Mouse (Mus musculus) cerebellum, adult 9-10 months (tissue): ENCODE data around the gene Dab1.

Experiments
- DNase-seq: peaks from one replicate; pipeline ENCODE4 v3.0.0; 2022

Gene Dab1

GRCm38 (mm10) chr4:104538420-104538819, 919.3 kb downstream of the Dab1 start:
- no peak for DNase-seq

GRCm38 (mm10) chr4:104539047-104539446, 919.9 kb downstream of the Dab1 start:
- no peak for DNase-seq

DNA sequence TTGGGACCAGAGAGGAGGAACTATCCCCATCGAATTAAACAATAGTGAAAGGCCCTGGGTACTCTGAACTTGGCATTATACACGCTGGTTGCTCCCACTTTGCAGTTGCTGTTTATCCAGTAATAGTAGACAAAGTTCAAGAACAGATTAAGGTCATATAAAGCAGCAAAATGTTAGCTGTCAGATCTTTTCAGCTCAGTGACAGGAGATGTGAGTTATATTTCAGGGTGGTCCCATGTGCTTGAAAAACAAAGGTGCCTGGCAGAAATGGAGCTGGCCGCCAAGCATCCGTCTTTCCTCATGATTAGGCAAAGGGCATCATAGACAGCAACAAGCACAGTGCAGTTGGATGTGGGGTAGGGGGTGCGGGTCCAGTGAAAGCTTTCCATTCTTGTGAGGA, 927.9 kb downstream of the Dab1 start:
- no peak for DNase-seq

DNA sequence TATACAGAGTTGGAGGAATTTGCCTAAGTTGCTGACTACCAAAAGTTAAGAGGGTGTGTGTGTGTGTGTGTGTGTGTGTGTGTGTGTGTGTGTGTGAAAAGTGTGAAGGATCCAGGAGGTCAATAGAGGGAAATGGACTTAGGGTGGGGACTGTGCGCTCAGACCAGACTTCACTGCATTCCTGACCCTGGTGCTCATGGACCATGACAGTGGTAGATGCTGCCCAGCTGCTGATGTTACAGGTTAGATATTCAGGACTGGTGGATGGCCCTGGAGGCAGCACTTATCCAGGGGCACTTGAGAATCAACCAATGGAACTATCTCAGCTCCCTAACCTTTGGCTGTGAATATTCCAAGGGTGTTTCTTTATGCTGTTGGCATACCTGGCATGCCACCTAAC, 929.1 kb downstream of the Dab1 start:
- no peak for DNase-seq

DNA sequence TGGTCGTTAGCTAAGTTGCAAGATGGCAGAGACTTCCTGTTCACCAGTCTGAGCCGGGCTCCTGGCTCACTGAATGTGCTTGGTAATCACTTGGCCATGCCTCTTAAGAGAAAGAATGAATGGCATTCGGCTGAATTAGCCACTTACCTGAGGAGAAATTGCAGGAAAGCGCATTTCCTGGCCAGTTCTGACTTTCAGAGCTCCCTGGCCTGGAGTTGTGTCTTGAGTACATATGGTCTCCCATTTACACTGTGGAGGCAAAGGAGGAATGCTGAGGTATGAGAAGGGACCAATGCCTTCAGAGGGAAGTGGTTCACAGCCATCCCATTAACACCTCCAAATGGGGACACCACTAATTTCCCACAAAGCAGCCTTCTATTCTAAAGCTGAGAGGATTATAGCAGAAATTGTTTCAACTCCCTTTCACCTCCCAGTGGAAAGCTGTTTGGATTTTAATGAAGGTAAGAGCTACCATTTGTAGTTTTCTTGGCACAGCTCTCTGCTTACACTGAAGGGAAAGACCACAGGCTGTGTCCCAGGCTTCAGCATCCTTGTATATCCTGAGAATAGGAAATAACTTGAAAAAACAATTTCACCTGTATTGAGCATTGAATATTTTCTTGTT, 931.5 kb downstream of the Dab1 start:
- DNase-seq: no peak

GRCm38 (mm10) chr4:104551390-104552070, 932.4 kb downstream of the Dab1 start:
- DNase-seq: no peak

- DNase-seq: no peak
Measured at GRCm38 (mm10) chr4:104555408-104555807, 936.2 kb downstream of the Dab1 start.

GRCm38 (mm10) chr4:104563512-104563911, 944.4 kb downstream of the Dab1 start:
- no peak for DNase-seq

GRCm38 (mm10) chr4:104570523-104570922, 951.4 kb downstream of the Dab1 start:
- DNase-seq: no peak

DNA sequence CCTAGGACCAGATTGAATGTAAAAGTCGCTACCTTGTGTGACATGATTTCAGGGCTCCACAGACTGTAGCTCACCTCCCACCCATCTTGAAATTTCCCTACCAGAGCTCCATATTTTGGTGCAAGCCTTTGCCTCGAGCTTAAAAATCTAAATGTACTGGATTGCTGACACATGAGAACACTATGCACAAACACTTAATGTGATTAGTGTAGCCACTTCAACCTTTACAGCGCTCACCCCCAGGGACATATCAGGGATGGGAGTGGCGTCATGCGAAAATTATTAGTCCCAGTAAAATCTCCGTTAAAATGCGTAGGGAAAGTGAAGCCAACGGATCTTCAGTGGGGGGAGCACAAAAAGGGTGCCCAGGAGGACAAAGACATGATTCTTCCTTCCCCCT, 953.3 kb downstream of the Dab1 start:
- no peak for DNase-seq

GRCm38 (mm10) chr4:104573419-104573818, 954.3 kb downstream of the Dab1 start:
- DNase-seq: no peak

- DNase-seq: no peak
Measured at GRCm38 (mm10) chr4:104578370-104578769, 959.2 kb downstream of the Dab1 start.

DNA sequence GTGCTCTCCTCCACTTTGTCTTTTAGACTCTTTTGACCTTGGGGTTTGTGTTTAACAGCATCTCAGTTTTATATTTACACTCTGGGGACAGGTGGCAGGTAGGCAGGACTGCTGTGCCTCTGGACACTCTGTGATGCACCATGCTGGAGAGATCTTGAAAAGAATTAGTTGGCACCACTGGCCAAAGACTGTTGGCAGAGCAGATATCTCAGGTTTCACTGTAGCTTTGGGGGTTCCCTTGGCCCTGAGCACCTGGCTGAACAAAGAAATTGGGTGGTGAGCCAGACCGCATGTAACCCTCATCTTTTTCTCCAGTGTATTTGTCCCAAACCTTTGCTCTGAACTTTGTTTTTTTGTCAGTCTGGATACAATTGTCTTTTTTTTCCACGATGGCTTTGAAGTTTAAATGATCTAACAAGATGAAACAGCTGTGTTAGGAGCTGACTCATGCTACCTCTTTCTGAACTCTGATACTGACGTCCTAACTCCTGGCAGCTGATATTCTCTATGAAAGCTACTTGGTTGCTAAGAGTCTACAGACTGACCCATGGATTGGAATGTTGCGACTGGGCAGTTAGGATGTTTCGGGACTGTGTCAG, 960.9 kb downstream of the Dab1 start:
- peak; percentile 53 for DNase-seq

GRCm38 (mm10) chr4:104582726-104583125, 963.6 kb downstream of the Dab1 start:
- DNase-seq: no peak

DNA sequence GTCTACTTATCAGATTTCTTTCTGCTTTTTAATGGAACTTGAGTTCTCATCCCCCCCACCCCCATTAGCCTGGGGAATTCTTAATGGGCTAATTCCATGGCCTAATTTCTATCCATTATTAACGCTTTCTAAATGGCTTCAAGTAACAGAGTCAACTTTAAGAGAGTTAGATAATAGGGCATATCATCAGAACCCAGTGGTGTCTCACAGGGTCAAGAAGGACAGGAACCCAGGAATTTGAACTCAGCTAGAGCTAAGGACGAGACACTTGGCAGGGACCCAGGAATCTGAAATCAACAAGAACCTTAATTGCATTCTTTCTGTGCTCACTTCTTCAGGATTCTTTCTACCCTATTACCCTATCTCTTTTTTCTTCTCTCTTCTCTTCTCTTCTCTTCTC, 968.7 kb downstream of the Dab1 start:
- DNase-seq: no peak

GRCm38 (mm10) chr4:104596936-104597335, 977.8 kb downstream of the Dab1 start:
- DNase-seq: no peak

DNA sequence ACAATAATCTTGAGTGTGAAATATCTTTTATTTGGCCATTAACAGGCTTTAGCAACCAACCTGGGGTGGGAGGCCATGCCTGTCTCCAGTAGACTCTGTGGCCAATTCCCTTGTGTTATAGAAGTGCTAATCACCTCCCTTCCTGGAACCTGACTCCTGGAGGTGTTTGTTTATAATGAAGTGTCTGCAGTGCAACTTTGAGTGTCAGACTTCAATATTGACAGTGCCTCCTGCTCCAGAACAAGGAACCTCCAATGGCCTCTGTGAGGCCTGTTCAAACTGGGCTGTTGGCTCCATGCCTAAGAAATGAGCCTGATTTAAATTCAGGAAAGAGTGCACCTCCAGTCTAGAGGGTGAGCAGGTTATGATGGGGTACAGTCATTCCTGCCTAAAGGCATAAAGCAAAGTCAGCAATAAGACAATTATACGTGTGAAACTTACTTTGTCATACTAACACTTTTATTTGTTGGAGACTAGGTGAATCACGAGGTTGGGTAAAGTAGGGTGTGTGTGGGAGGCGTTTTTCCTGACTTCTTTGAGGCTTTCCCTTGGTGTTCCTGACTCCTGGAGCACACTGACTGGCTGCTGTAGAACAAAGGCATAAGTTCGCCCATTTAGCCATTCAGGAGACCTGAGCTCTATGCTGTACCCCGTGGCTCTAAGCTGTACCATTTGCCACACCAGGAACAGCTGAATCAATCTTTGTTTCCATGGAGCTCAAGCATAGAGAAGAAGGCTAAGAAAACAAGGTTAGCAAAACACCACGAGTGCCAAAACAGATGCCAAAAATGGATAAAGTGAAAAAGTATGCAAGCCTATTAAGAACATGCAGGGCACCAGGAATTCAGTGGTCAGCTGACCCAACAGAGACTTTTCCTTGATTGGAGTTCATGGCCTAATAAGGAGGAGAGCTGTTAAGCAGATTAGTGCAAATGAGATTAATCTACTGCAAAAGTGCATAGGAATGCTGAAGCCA, 978.6 kb downstream of the Dab1 start:
- DNase-seq: no peak

DNA sequence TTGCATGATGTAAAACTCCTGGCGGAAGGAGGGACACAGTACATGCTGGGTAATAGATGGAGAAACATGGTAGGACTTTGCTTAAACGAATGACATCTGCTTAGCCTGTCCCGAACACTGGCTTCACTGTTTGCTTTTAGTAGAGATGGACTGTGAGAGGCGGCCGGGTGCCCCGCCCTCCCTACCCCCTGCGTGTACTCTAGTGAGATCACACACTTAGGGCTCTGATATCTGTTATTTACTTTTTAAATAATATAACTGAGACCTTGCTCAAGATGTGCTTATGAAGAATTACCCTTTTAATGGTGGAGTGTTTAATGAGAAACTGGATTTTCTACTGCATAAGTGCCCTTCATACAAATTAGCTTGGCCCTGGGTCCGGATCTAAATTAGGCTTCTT, 983.6 kb downstream of the Dab1 start:
- DNase-seq: no peak

DNA sequence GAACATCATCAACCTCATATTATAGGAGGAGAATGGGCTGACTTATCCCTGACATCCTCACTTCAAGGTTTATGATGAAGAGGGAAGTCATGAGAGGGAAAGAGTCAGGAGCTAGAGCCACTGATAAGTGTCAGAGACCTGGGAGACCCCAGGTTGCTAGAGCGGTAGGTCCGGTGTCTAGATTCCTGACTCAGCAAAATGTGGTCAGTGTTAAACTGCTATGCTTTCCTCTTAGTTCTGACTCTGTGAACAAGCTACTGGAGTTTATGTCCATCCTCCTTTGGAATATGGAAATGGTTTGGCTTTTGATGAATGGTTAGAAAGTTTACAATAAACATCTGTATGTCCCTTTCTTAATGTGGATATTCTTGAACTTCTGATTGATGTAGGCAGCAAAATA, 985.1 kb downstream of the Dab1 start:
- no peak for DNase-seq

- DNase-seq: no peak
Measured at GRCm38 (mm10) chr4:104606881-104607280, 987.7 kb downstream of the Dab1 start.

DNA sequence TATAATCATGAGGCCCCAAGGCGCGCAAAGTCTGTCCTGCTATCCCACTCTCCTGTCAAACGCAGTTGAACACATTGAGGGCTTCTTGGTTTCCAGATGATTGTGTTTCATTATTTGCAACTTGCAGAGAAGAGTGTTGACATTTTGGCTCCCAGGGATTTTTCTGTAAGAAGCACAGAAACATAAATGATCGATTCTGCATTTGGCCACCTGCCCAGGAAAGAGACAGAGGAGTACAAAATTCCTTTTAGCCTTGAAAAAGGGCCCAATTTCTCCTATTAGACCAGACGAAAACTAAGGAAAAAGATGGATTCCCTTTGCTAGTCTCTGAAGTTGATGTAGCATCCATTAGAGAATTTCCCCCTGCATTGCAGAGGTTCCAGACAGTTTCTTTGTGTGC, 988.5 kb downstream of the Dab1 start:
- DNase-seq: no peak

DNA sequence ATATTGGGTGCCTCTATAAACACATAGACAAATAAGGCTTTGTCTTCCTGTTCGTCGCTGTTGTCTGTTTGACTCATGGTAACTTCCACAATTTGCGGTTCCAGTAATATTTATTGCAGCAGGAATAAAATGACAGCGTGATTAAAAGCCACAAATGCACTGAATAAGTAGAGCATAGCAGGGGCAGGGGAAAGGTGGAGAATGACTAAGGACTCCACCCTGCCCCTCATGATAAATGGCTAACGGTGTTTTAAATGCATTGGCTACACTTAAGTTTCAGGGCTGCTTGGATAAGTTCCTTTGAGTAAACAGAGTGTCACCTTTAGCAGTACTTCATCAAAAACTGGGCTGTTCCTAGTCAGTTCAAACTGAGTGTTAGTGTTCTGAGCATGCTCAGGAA, 1000.3 kb downstream of the Dab1 start:
- no peak for DNase-seq

- DNase-seq: no peak
Measured at GRCm38 (mm10) chr4:104625316-104625715, 1006.2 kb downstream of the Dab1 start.
